Mouse (Mus musculus): ENCODE data around the gene Rpl10-ps3.

Rpl10-ps3 gene

GRCm38 (mm10) chr9:50344868-50345267 lies at the start of gene Rpl10-ps3:
Gene Rpl10-ps3, minus strand, starts transcription at chr9:50344968.
- no peak for DNase-seq

GRCm38 (mm10) chr9:50375598-50375997 lies 30.8 kb upstream of the Rpl10-ps3 start:
- DNase-seq: no peak

- DNase-seq: no peak
These were observed 29.9 kb upstream of the Rpl10-ps3 start for GRCm38 (mm10) chr9:50374666-50375065.

GRCm38 (mm10) chr9:50368551-50369297 lies 24.0 kb upstream of the Rpl10-ps3 start:
- no peak for DNase-seq

GRCm38 (mm10) chr9:50365059-50365780 lies 20.5 kb upstream of the Rpl10-ps3 start:
- DNase-seq: no peak

GRCm38 (mm10) chr9:50363962-50364361 lies 19.2 kb upstream of the Rpl10-ps3 start:
- DNase-seq: no peak

GRCm38 (mm10) chr9:50363259-50363658 lies 18.5 kb upstream of the Rpl10-ps3 start:
- no peak for DNase-seq

- DNase-seq: no peak
These were observed 17.8 kb upstream of the Rpl10-ps3 start for GRCm38 (mm10) chr9:50362556-50362955.

- no peak for DNase-seq
These were observed 15.6 kb upstream of the Rpl10-ps3 start for GRCm38 (mm10) chr9:50360370-50360769.

- no peak for DNase-seq
These were observed 12.6 kb upstream of the Rpl10-ps3 start for GRCm38 (mm10) chr9:50357331-50357730.

GRCm38 (mm10) chr9:50351746-50352145 lies 7.0 kb upstream of the Rpl10-ps3 start:
- DNase-seq: no peak

GRCm38 (mm10) chr9:50350571-50350970 lies 5.8 kb upstream of the Rpl10-ps3 start:
- DNase-seq: no peak

GRCm38 (mm10) chr9:50349156-50349555 lies 4.4 kb upstream of the Rpl10-ps3 start:
- DNase-seq: no peak

- DNase-seq: no peak
These were observed 3.5 kb upstream of the Rpl10-ps3 start for GRCm38 (mm10) chr9:50348256-50348655.

GRCm38 (mm10) chr9:50335539-50336325 lies 9.0 kb downstream of the Rpl10-ps3 start:
- DNase-seq: no peak

GRCm38 (mm10) chr9:50333413-50333812 lies 11.4 kb downstream of the Rpl10-ps3 start:
- peak; percentile 48 for DNase-seq

- DNase-seq: no peak
These were observed 20.2 kb downstream of the Rpl10-ps3 start for GRCm38 (mm10) chr9:50324355-50325225.

GRCm38 (mm10) chr9:50320729-50321128 lies 24.0 kb downstream of the Rpl10-ps3 start:
- no peak for DNase-seq

- no peak for DNase-seq
These were observed 25.3 kb downstream of the Rpl10-ps3 start for GRCm38 (mm10) chr9:50319506-50319905.

GRCm38 (mm10) chr9:50317299-50317698 lies 27.5 kb downstream of the Rpl10-ps3 start:
- DNase-seq: no peak

GRCm38 (mm10) chr9:50315650-50316049 lies 29.1 kb downstream of the Rpl10-ps3 start:
- DNase-seq: no peak

- DNase-seq: no peak
These were observed 33.7 kb downstream of the Rpl10-ps3 start for GRCm38 (mm10) chr9:50311036-50311545.

All from liver (tissue).